7 mouse cellular contexts compared by ENCODE assay signal in genomic region chr10:84756435-84757095, GRCm38 (mm10). TPM values are rescaled to one million over a fixed set of nuclear protein-coding genes. Genes with fewer than 3 reads are reported as not detected.
DNase-seq lines count a peak whose midpoint lies in the region; ATAC-seq lines count a peak whose summit lies in the region.

No protein-coding gene starts in this region.

- under 1% methylated on average over 42 of the region's 42 CpGs for WGBS in forebrain, embryonic 11.5 days
- under 1% methylated on average over 42 of the region's 42 CpGs for WGBS in limb, embryonic 10.5 days

- H3K4me2 ChIP-seq in forebrain, embryonic 11.5 days (ENCODE audit: low read depth, low read length, severe bottlenecking): peak overlapping the region; percentile 74

- ATAC-seq in forebrain, embryonic 11.5 days (replicated peaks; ENCODE audit: low FRiP score): peak; percentile 9; the same call in 1 of the 2 replicates

- H3K4me3 ChIP-seq in forebrain, embryonic 11.5 days (ENCODE audit: low read depth, low read length): peak overlapping the region; percentile 59
- peak overlapping the region; percentile 46 for H3K4me3 ChIP-seq in limb, embryonic 10.5 days

- H3K9ac ChIP-seq in forebrain, embryonic 11.5 days (ENCODE audit: low read length): peak overlapping the region; percentile 81

- H3K9me3 ChIP-seq in forebrain, embryonic 11.5 days (ENCODE audit: control insufficient read depth, low read length): no peaks in the 10 kb centered on the region
- H3K9me3 ChIP-seq in limb, embryonic 10.5 days (replicated peaks): no peaks in the 10 kb centered on the region

- peaks cover 33% of the 10 kb centered on the region for H3K27me3 ChIP-seq in forebrain, embryonic 11.5 days (ENCODE audit: control insufficient read depth, insufficient read depth, low read length)
- peaks cover 99% of the 10 kb centered on the region for H3K27me3 ChIP-seq in limb, embryonic 10.5 days (ENCODE audit: low read depth, poor library complexity, severe bottlenecking)

- DNase-seq in ovary, postnatal 36 days (ENCODE audit: low spot score): peak; percentile 18
- no peak for DNase-seq in ovary, postnatal 10 days (ENCODE audit: low spot score)
- peak; percentile 83 for DNase-seq in forebrain, embryonic 11.5 days (ENCODE audit: low spot score)
- DNase-seq in limb, embryonic 10.5 days (ENCODE audit: low spot score): peak; percentile 75
- DNase-seq in retina, postnatal 1 day: peak; percentile 60
- no peak for DNase-seq in thymus, postnatal 25 days
- DNase-seq in spleen, postnatal 14 days (ENCODE audit: low spot score in 2 of 2): no peak

- H3K4me1 ChIP-seq in forebrain, embryonic 11.5 days (replicated peaks; ENCODE audit: control insufficient read depth, insufficient read depth, low read length): peaks cover 36% of the 10 kb centered on the region
- peaks cover 50% of the 10 kb centered on the region for H3K4me1 ChIP-seq in limb, embryonic 10.5 days

- peak overlapping the region; percentile 98 for H3K27ac ChIP-seq in forebrain, embryonic 11.5 days (ENCODE audit: low read depth, low read length)
- no peak overlapping the region for H3K27ac ChIP-seq in limb, embryonic 10.5 days

- H3K36me3 ChIP-seq in forebrain, embryonic 11.5 days (ENCODE audit: control insufficient read depth, insufficient read depth, low read length): no peaks in the 10 kb centered on the region
- no peaks in the 10 kb centered on the region for H3K36me3 ChIP-seq in limb, embryonic 10.5 days

RNA-seq across cellular contexts. Expression of gene Rfx4, which starts 0.7 kb away (rescaled TPM):
- 33.0 and 36.0 TPM in 2 replicates for polyA plus RNA-seq in forebrain, embryonic 11.5 days (2014; fragmentation: Nextera tagmentation; extraction: Ambion mirVana)
- polyA plus RNA-seq in limb, embryonic 10.5 days (2016; fragmentation: Nextera tagmentation; extraction: Ambion mirVana): 0.06 TPM in 1 of 2 replicates, not detected in the other

Comparison
In these comparisons a context has a peak if more than half of its experiments do, and no peak if none do; other contexts are left out.
1. DNase-seq: peak in ovary, postnatal 36 days (single experiment), forebrain, embryonic 11.5 days (single experiment), limb, embryonic 10.5 days (single experiment) and retina, postnatal 1 day (single experiment); none in ovary, postnatal 10 days (single experiment), thymus, postnatal 25 days (single experiment) and spleen, postnatal 14 days (0 of 2).
2. RNA of gene Rfx4, which starts 0.7 kb away (polyA plus RNA-seq): 33.0 to 36.0 TPM in forebrain, embryonic 11.5 days; 0.06 TPM in limb, embryonic 10.5 days; every median in the first group is over 10 times any median in the second.